In genomic region chr10:59166104-59166944, GRCm38 (mm10) we compare ENCODE assay signal across 9 mouse cellular contexts. TPM values are rescaled to one million over a fixed set of nuclear protein-coding genes. Genes with fewer than 3 reads are reported as not detected.
DNase-seq lines count a peak whose midpoint lies in the region; ATAC-seq lines count a peak whose summit lies in the region.
"Had no signal": no experiment of that assay in that cellular context is flagged by ENCODE, and none has a peak within 500 bp of the region (broad histone marks: within the 10 kb centered on the region; RNA-seq: fewer than 3 reads in every experiment).

No protein-coding gene starts in this region.

- H3K4me3 ChIP-seq in hindbrain, embryonic 14.5 days (replicated peaks; ENCODE audit: low read length) = no peak overlapping the region
- no peak overlapping the region for H3K4me3 ChIP-seq in hindbrain, embryonic 12.5 days
- H3K4me3 ChIP-seq in heart, embryonic 11.5 days (ENCODE audit: low read depth, low read length) = no peak overlapping the region
- H3K4me3 ChIP-seq: embryonic facial prominence, embryonic 15.5 days had no signal

- H3K27ac ChIP-seq in hindbrain, embryonic 14.5 days = no peak overlapping the region
- no peak overlapping the region for H3K27ac ChIP-seq in hindbrain, embryonic 12.5 days
- H3K27ac ChIP-seq in heart, embryonic 11.5 days (ENCODE audit: low read depth, low read length) = no peak overlapping the region
- H3K27ac ChIP-seq: embryonic facial prominence, embryonic 15.5 days had no signal

- no peaks in the 10 kb centered on the region for H3K9me3 ChIP-seq in hindbrain, embryonic 14.5 days (ENCODE audit: control insufficient read depth, low read length)
- no peaks in the 10 kb centered on the region for H3K9me3 ChIP-seq in hindbrain, embryonic 12.5 days (replicated peaks)
- H3K9me3 ChIP-seq in heart, embryonic 11.5 days (replicated peaks; ENCODE audit: control insufficient read depth, low read length) = no peaks in the 10 kb centered on the region
- H3K9me3 ChIP-seq: embryonic facial prominence, embryonic 15.5 days had no signal

- H3K36me3 ChIP-seq in hindbrain, embryonic 14.5 days (replicated peaks; ENCODE audit: control insufficient read depth, insufficient read depth) = peaks cover 10% of the 10 kb centered on the region; the same call in 1 of the 2 replicates
- H3K36me3 ChIP-seq in hindbrain, embryonic 12.5 days = peaks cover 4% of the 10 kb centered on the region; the same call in 1 of the 2 replicates
- H3K36me3 ChIP-seq in heart, embryonic 11.5 days (ENCODE audit: control insufficient read depth, insufficient read depth, low read length) = no peaks in the 10 kb centered on the region
- H3K36me3 ChIP-seq: embryonic facial prominence, embryonic 15.5 days had no signal

- peak; percentile 77 for DNase-seq in hindbrain, embryonic 14.5 days (ENCODE audit: low spot score)
- DNase-seq in MEL-GATA-1-ER (ENCODE audit: extremely low read depth, low read depth) = peak; percentile 47
- peak; percentile 68 to 74 for DNase-seq in cerebellum, postnatal 14 days
- peak; percentile 43 to 76 for DNase-seq in layer of hippocampus, postnatal 14 days (ENCODE audit: low spot score in 2 of 2)
- DNase-seq in lung, postnatal 36 days = peak; percentile 78
- DNase-seq in thymus, postnatal 36 days = peak; percentile 12 to 14

- H3K27me3 ChIP-seq in hindbrain, embryonic 14.5 days (ENCODE audit: control insufficient read depth, insufficient read depth, low read length) = no peaks in the 10 kb centered on the region
- no peaks in the 10 kb centered on the region for H3K27me3 ChIP-seq in hindbrain, embryonic 12.5 days
- H3K27me3 ChIP-seq in heart, embryonic 11.5 days (ENCODE audit: control insufficient read depth, insufficient read depth, low read length) = no peaks in the 10 kb centered on the region
- H3K27me3 ChIP-seq: embryonic facial prominence, embryonic 15.5 days had no signal

- 74% methylated on average over 14 of the region's 14 CpGs for WGBS in hindbrain, embryonic 14.5 days
- 72% methylated on average over 14 of the region's 14 CpGs for WGBS in hindbrain, embryonic 12.5 days
- WGBS in heart, embryonic 11.5 days (ENCODE audit: insufficient replicate concordance) = 59% methylated on average over 14 of the region's 14 CpGs

- H3K9ac ChIP-seq in hindbrain, embryonic 14.5 days = no peak overlapping the region
- H3K9ac ChIP-seq in hindbrain, embryonic 12.5 days = no peak overlapping the region
- H3K9ac ChIP-seq in heart, embryonic 11.5 days (ENCODE audit: low read depth, low read length) = no peak overlapping the region
- H3K9ac ChIP-seq: embryonic facial prominence, embryonic 15.5 days had no signal

- ATAC-seq in hindbrain, embryonic 14.5 days (ENCODE audit: low FRiP score) = no peak
- ATAC-seq in hindbrain, embryonic 12.5 days (ENCODE audit: low FRiP score) = no peak
- ATAC-seq in heart, embryonic 11.5 days (replicated peaks; ENCODE audit: insufficient number of reproducible peaks, low FRiP score, low TSS enrichment) = peak; percentile 59; the same call in 1 of the 2 replicates

- H3K4me1 ChIP-seq in hindbrain, embryonic 14.5 days (replicated peaks; ENCODE audit: control insufficient read depth, insufficient read depth, low read length) = no peaks in the 10 kb centered on the region
- H3K4me1 ChIP-seq in hindbrain, embryonic 12.5 days = no peaks in the 10 kb centered on the region
- H3K4me1 ChIP-seq in heart, embryonic 11.5 days (ENCODE audit: control insufficient read depth, insufficient read depth, low read length) = no peaks in the 10 kb centered on the region; the same call in 1 of the 2 replicates
- H3K4me1 ChIP-seq: embryonic facial prominence, embryonic 15.5 days had no signal

- no peak overlapping the region for H3K4me2 ChIP-seq in hindbrain, embryonic 14.5 days (replicated peaks)
- H3K4me2 ChIP-seq in hindbrain, embryonic 12.5 days (replicated peaks) = no peak overlapping the region
- no peak overlapping the region for H3K4me2 ChIP-seq in heart, embryonic 11.5 days
- H3K4me2 ChIP-seq: embryonic facial prominence, embryonic 15.5 days had no signal

RNA-seq across cellular contexts. Expression of gene Sept10, which starts 55.3 kb away (rescaled TPM):
- 22.0 TPM in 2 replicates for polyA plus RNA-seq in hindbrain, embryonic 14.5 days (2014; fragmentation: Nextera tagmentation; extraction: Ambion mirVana)
- 24.4 and 29.0 TPM in 2 replicates for polyA plus RNA-seq in hindbrain, embryonic 12.5 days (2016; fragmentation: Nextera tagmentation; extraction: Ambion mirVana)
- polyA plus RNA-seq in heart, embryonic 11.5 days (2014; fragmentation: Nextera tagmentation; extraction: Ambion mirVana) = 40.3 and 46.3 TPM in 2 replicates
- 10 to 100 TPM in 1 of 2 experiments, 1 to 10 TPM in 1; 9.7 to 12.6 TPM for total RNA-seq in layer of hippocampus, postnatal 14 days (2021)

RNA-seq across cellular contexts. Expression of gene Sowahc, which starts 55.4 kb away (rescaled TPM):
- 18.8 and 21.1 TPM in 2 replicates for polyA plus RNA-seq in hindbrain, embryonic 14.5 days (2014; fragmentation: Nextera tagmentation; extraction: Ambion mirVana)
- 19.6 and 20.8 TPM in 2 replicates for polyA plus RNA-seq in hindbrain, embryonic 12.5 days (2016; fragmentation: Nextera tagmentation; extraction: Ambion mirVana)
- polyA plus RNA-seq in heart, embryonic 11.5 days (2014; fragmentation: Nextera tagmentation; extraction: Ambion mirVana) = 2.0 and 3.1 TPM in 2 replicates
- 10 to 100 TPM in 1 of 2 experiments, 1 to 10 TPM in 1; 9.2 to 10.1 TPM for total RNA-seq in layer of hippocampus, postnatal 14 days (2021)

Comparison
In these comparisons a context has a peak if more than half of its experiments do, and no peak if none do; other contexts are left out.
1. DNase-seq: peak in every context shown above with its lines; median percentile 78 in lung, postnatal 36 days; 77 in hindbrain, embryonic 14.5 days; 71 in cerebellum, postnatal 14 days; 60 in layer of hippocampus, postnatal 14 days; 47 in MEL-GATA-1-ER; 13 in thymus, postnatal 36 days.